11 mouse cellular contexts compared by ENCODE assay signal in genomic region chr19:24278859-24279258, GRCm38 (mm10). TPM values are rescaled to one million over a fixed set of nuclear protein-coding genes. Genes with fewer than 3 reads are reported as not detected.
A peak's percentile ranks its signal among the peaks of the same experiment; 100 is the strongest.
DNase-seq lines count a peak whose midpoint lies in the region; ATAC-seq and TF ChIP-seq lines count a peak whose summit lies in the region.
"Had no signal": no experiment of that assay in that cellular context is flagged by ENCODE, and none has a peak within 500 bp of the region (broad histone marks: within the 10 kb centered on the region; RNA-seq: fewer than 3 reads in every experiment).

No protein-coding gene starts in this region.

- no peak for TF ChIP-seq EP300 in CH12.LX (IDR thresholded peaks at IDR 0.05; ENCODE audit: low read length)

- TF ChIP-seq CTCF in CH12.LX (conservative IDR thresholded peaks at IDR 0.05 in 1 of 2, IDR thresholded peaks at IDR 0.05 in 1 of 2; ENCODE audit: low read depth in 2 of 2, low read length in 2 of 2) = no peak
- no peak for TF ChIP-seq CTCF in cerebellum, adult 2 months (IDR thresholded peaks at IDR 0.05; ENCODE audit: borderline replicate concordance, insufficient read depth, low read depth, low read length)

- peak overlapping the region; percentile 76 for H3K4me3 ChIP-seq in heart, embryonic 10.5 days
- H3K4me3 ChIP-seq in CH12.LX (replicated peaks in 1 of 3; ENCODE audit: low read depth in 2 of 3, low read length in 2 of 3, poor library complexity in 1 of 3) = no peak overlapping the region
- H3K4me3 ChIP-seq in forebrain, embryonic 15.5 days = 0 out of 2 replicates have a peak overlapping the region, but pooled peaks have one; percentile 78
- peak overlapping the region; percentile 72 for H3K4me3 ChIP-seq in liver, embryonic 12.5 days
- no peak overlapping the region for H3K4me3 ChIP-seq in cerebellum, adult 2 months (replicated peaks; ENCODE audit: insufficient read depth, low read depth, low read length)

- WGBS in heart, embryonic 10.5 days = 89% methylated on average over 15 of the region's 15 CpGs
- WGBS in forebrain, embryonic 15.5 days = 85% methylated on average over 15 of the region's 15 CpGs
- 84% methylated on average over 15 of the region's 15 CpGs for WGBS in liver, embryonic 12.5 days (ENCODE audit: insufficient replicate concordance)
- WGBS in cerebellum, adult 2 months = 86% methylated on average over 15 of the region's 15 CpGs

- H3K27me3 ChIP-seq in heart, embryonic 10.5 days (ENCODE audit: insufficient read depth, poor library complexity, severe bottlenecking) = no peaks in the 10 kb centered on the region
- no peaks in the 10 kb centered on the region for H3K27me3 ChIP-seq in CH12.LX (replicated peaks)
- H3K27me3 ChIP-seq in forebrain, embryonic 15.5 days = no peaks in the 10 kb centered on the region
- H3K27me3 ChIP-seq in liver, embryonic 12.5 days (replicated peaks) = no peaks in the 10 kb centered on the region
- no peaks in the 10 kb centered on the region for H3K27me3 ChIP-seq in cerebellum, adult 2 months (ENCODE audit: control insufficient read depth, insufficient read depth, low read length)

- no peak for TF ChIP-seq POLR2A in CH12.LX (IDR thresholded peaks at IDR 0.05; ENCODE audit: low read depth, low read length)
- TF ChIP-seq POLR2A in cerebellum, adult 2 months (IDR thresholded peaks at IDR 0.05; ENCODE audit: borderline replicate concordance, insufficient read depth, low read length) = no peak

- peak overlapping the region; percentile 61 for H3K9ac ChIP-seq in CH12.LX (ENCODE audit: insufficient read depth, low read depth)
- no peak overlapping the region for H3K9ac ChIP-seq in forebrain, embryonic 15.5 days (replicated peaks)
- H3K9ac ChIP-seq in liver, embryonic 12.5 days = peak overlapping the region; percentile 90

- peaks cover 6% of the 10 kb centered on the region for H3K4me1 ChIP-seq in heart, embryonic 10.5 days
- H3K4me1 ChIP-seq in CH12.LX (ENCODE audit: control insufficient read depth in 1 of 2, insufficient read depth in 2 of 2) = peaks cover 8 to 42% of the 10 kb centered on the region in 2 experiments
- H3K4me1 ChIP-seq in forebrain, embryonic 15.5 days = peaks cover 12% of the 10 kb centered on the region
- peaks cover 67% of the 10 kb centered on the region for H3K4me1 ChIP-seq in liver, embryonic 12.5 days
- no peaks in the 10 kb centered on the region for H3K4me1 ChIP-seq in cerebellum, adult 2 months (ENCODE audit: control insufficient read depth, insufficient read depth, low read length)

- no peak for ATAC-seq in forebrain, embryonic 15.5 days (replicated peaks)
- no peak for ATAC-seq in liver, embryonic 12.5 days

- peak overlapping the region; percentile 56; the same call in 1 of the 2 replicates for H3K4me2 ChIP-seq in CH12.LX (ENCODE audit: insufficient read depth, low read depth, poor library complexity, severe bottlenecking)
- peak overlapping the region; percentile 91 for H3K4me2 ChIP-seq in forebrain, embryonic 15.5 days (replicated peaks)
- H3K4me2 ChIP-seq in liver, embryonic 12.5 days = peak overlapping the region; percentile 89

- peak overlapping the region; percentile 97; the same call in 1 of the 2 replicates for H3K27ac ChIP-seq in heart, embryonic 10.5 days
- H3K27ac ChIP-seq in CH12.LX (ENCODE audit: insufficient read depth, low read depth) = no peak overlapping the region
- H3K27ac ChIP-seq in forebrain, embryonic 15.5 days (replicated peaks) = no peak overlapping the region
- peak overlapping the region; percentile 96 for H3K27ac ChIP-seq in liver, embryonic 12.5 days
- no peak overlapping the region for H3K27ac ChIP-seq in cerebellum, adult 2 months (ENCODE audit: insufficient read depth, low read length)

- no peak for DNase-seq in heart, embryonic 10.5 days (ENCODE audit: low spot score)
- DNase-seq in heart, postnatal 14 days = no peak
- no peak for DNase-seq in CH12.LX (ENCODE audit: extremely low read depth)
- DNase-seq in ovary, postnatal 36 days (ENCODE audit: low spot score) = no peak
- DNase-seq in cerebellum, adult 2 months = no peak
- no peak for DNase-seq in thymus, postnatal 25 days
- DNase-seq: B cell, adult 2 months; cerebellum, postnatal 14 days; lung, postnatal 14 days had no signal

- no peaks in the 10 kb centered on the region for H3K9me3 ChIP-seq in heart, embryonic 10.5 days
- peaks cover 2% of the 10 kb centered on the region for H3K9me3 ChIP-seq in CH12.LX (replicated peaks; ENCODE audit: low read length)
- H3K9me3 ChIP-seq in forebrain, embryonic 15.5 days = no peaks in the 10 kb centered on the region
- H3K9me3 ChIP-seq in liver, embryonic 12.5 days (replicated peaks) = no peaks in the 10 kb centered on the region

- dilution Hi-C loops in CH12.LX (cut with MboI; ENCODE audit: extremely low pct_ligation_motif_present, extremely low pct_unique_long_range_greater_than_20kb, low sequenced_read_pairs) = no loop called here

- in situ Hi-C loops in CH12.LX (cut with MboI; ENCODE audit: low pct_ligation_motif_present, low pct_unique_long_range_greater_than_20kb, low sequenced_read_pairs) = loop anchor here (10.0 to 25.0 kb wide), 2 partner anchors 424 to 583 kb away; partner anchors contain the start of gene Pgm5

- peaks cover 22% of the 10 kb centered on the region; the same call in 1 of the 2 replicates for H3K36me3 ChIP-seq in heart, embryonic 10.5 days
- peaks cover 16 to 37% of the 10 kb centered on the region in 2 experiments for H3K36me3 ChIP-seq in CH12.LX (replicated peaks in 1 of 2; ENCODE audit: control insufficient read depth in 1 of 2, insufficient read depth in 1 of 2, low read length in 1 of 2)
- no peaks in the 10 kb centered on the region for H3K36me3 ChIP-seq in forebrain, embryonic 15.5 days
- H3K36me3 ChIP-seq in liver, embryonic 12.5 days = peaks cover 43% of the 10 kb centered on the region

- TF ChIP-seq RAD21 in CH12.LX (IDR thresholded peaks at IDR 0.05; ENCODE audit: low read depth, low read length) = no peak

- H3K79me2 ChIP-seq in CH12.LX (replicated peaks; ENCODE audit: control insufficient read depth, extremely low read depth, insufficient read depth, poor library complexity, severe bottlenecking) = no peaks in the 10 kb centered on the region

- intact Hi-C loops in heart, postnatal 14 days (cut with DNase I) = loop anchor here (10.0 kb wide), 1 partner anchor 314 kb away; no protein-coding TSS in a partner anchor

TF ChIP-seq in CH12.LX, 34 proteins besides CTCF, POLR2A, EP300 and RAD21:
- TF ChIP-seq MYC (IDR thresholded peaks at IDR 0.05; ENCODE audit: low read depth, low read length) (no peak), HCFC1 (IDR thresholded peaks at IDR 0.05; ENCODE audit: low read depth, low read length) (no peak), RCOR1 (conservative IDR thresholded peaks at IDR 0.05; ENCODE audit: low read depth, low read length) (no peak), PAX5 (IDR thresholded peaks at IDR 0.05; ENCODE audit: low read length) (no peak), MEF2A (IDR thresholded peaks at IDR 0.05; ENCODE audit: borderline replicate concordance, low read depth, low read length) (no peak), NRF1 (IDR thresholded peaks at IDR 0.05; ENCODE audit: low read depth, low read length) (no peak), TBP (conservative IDR thresholded peaks at IDR 0.05; ENCODE audit: low read depth, low read length) (no peak), GABPA (IDR thresholded peaks at IDR 0.05; ENCODE audit: insufficient replicate concordance, low read depth, low read length) (no peak), MAFK (IDR thresholded peaks at IDR 0.05; ENCODE audit: insufficient replicate concordance, low read length) (no peak), ZKSCAN1 (IDR thresholded peaks at IDR 0.05; ENCODE audit: borderline replicate concordance, low read depth, low read length) (no peak), SIN3A (IDR thresholded peaks at IDR 0.05; ENCODE audit: low read length) (no peak), BHLHE40 (IDR thresholded peaks at IDR 0.05; ENCODE audit: low read depth, low read length) (no peak), MAZ (IDR thresholded peaks at IDR 0.05; ENCODE audit: low read depth, low read length) (no peak), UBTF (IDR thresholded peaks at IDR 0.05; ENCODE audit: low read depth, low read length) (no peak), ELF1 (IDR thresholded peaks at IDR 0.05; ENCODE audit: low read depth, low read length) (no peak), KAT2A (IDR thresholded peaks at IDR 0.05; ENCODE audit: insufficient replicate concordance, low read length) (no peak), E2F4 (IDR thresholded peaks at IDR 0.05; ENCODE audit: insufficient replicate concordance, low read depth, low read length) (no peak), MAX (IDR thresholded peaks at IDR 0.05; ENCODE audit: low read length) (no peak), IRF4 (IDR thresholded peaks at IDR 0.05; ENCODE audit: low read depth, low read length) (no peak), ETS1 (conservative IDR thresholded peaks at IDR 0.05; ENCODE audit: low read depth, low read length) (no peak)

RNA-seq across cellular contexts. Expression of gene Fxn, which starts 1.5 kb away (rescaled TPM):
- 71.9 and 73.4 TPM in 2 replicates for polyA plus RNA-seq in heart, embryonic 10.5 days (2016; fragmentation: Nextera tagmentation; extraction: Ambion mirVana)
- total RNA-seq in heart, postnatal 14 days (2021) = 10 to 100 TPM; 22.4 to 26.0 TPM
- total RNA-seq in CH12.LX (2012; rRNA removed) (25.8 and 25.9 TPM in 2 replicates), CH12.LX (2014; rRNA removed) (26.4 and 31.1 TPM in 2 replicates)
- polyA plus RNA-seq in CH12.LX (2012; ENCODE audit: insufficient read length, low read depth) = 34.6 and 39.2 TPM in 2 replicates
- polyA plus RNA-seq in forebrain, embryonic 15.5 days (2015; fragmentation: Nextera tagmentation; extraction: Ambion mirVana) = 43.4 and 49.4 TPM in 2 replicates
- 67.9 and 73.6 TPM in 2 replicates for polyA plus RNA-seq in liver, embryonic 12.5 days (2016; fragmentation: Nextera tagmentation; extraction: Ambion mirVana)
- polyA plus RNA-seq in cerebellum, adult 2 months (2012; rRNA removed) = 13.2 and 14.5 TPM in 2 replicates

RNA-seq across cellular contexts. Expression of gene Tjp2, which starts 54.0 kb away (rescaled TPM):
- 31.2 and 33.9 TPM in 2 replicates for polyA plus RNA-seq in heart, embryonic 10.5 days (2016; fragmentation: Nextera tagmentation; extraction: Ambion mirVana)
- 10 to 100 TPM; 20.3 to 23.1 TPM for total RNA-seq in heart, postnatal 14 days (2021)
- total RNA-seq in CH12.LX (2012; rRNA removed) (13.7 and 14.4 TPM in 2 replicates), CH12.LX (2014; rRNA removed) (8.8 and 9.0 TPM in 2 replicates)
- 17.4 and 17.8 TPM in 2 replicates for polyA plus RNA-seq in CH12.LX (2012; ENCODE audit: insufficient read length, low read depth)
- polyA plus RNA-seq in forebrain, embryonic 15.5 days (2015; fragmentation: Nextera tagmentation; extraction: Ambion mirVana) = 11.9 and 13.9 TPM in 2 replicates
- polyA plus RNA-seq in liver, embryonic 12.5 days (2016; fragmentation: Nextera tagmentation; extraction: Ambion mirVana) = 8.7 and 9.1 TPM in 2 replicates
- polyA plus RNA-seq in cerebellum, adult 2 months (2012; rRNA removed) = 26.5 and 27.7 TPM in 2 replicates

Comparison
In these comparisons a context has a peak if more than half of its experiments do, and no peak if none do; other contexts are left out.
1. H3K27ac ChIP-seq: peak in heart, embryonic 10.5 days (single experiment) and liver, embryonic 12.5 days (single experiment); none in CH12.LX (single experiment), forebrain, embryonic 15.5 days (single experiment) and cerebellum, adult 2 months (single experiment).
2. H3K4me3 ChIP-seq: peak in heart, embryonic 10.5 days (single experiment), forebrain, embryonic 15.5 days (single experiment) and liver, embryonic 12.5 days (single experiment); none in CH12.LX (0 of 3) and cerebellum, adult 2 months (single experiment).
3. Peak in every context shown above with its lines, with median percentiles within 50 percentile points of each other: H3K4me2 ChIP-seq.